Mouse (Mus musculus) lung, postnatal 0 days (tissue): ENCODE measurements around the gene Mrrf.

Experiments used
- CTCF ChIP-seq: IDR thresholded peaks from 2 replicates; pipeline ENCODE4 v1.5.1; 2016; ENCODE audit warnings: antibody characterized with exemption, mild to moderate bottlenecking
- EP300 ChIP-seq: IDR thresholded peaks from 2 replicates; pipeline ENCODE4 v1.6.1; 2016; ENCODE audit warnings: antibody characterized with exemption, mild to moderate bottlenecking, control low read depth

GRCm38 (mm10) chr2:36220891-36221290, 84.7 kb downstream of the Mrrf start:
- TF ChIP-seq EP300 (no peak), CTCF (no peak)
